Mouse (Mus musculus) hindbrain, embryonic 15.5 days (tissue): ENCODE results near the gene Atp5d. TPM values are rescaled to one million over a fixed set of nuclear protein-coding genes. Genes with fewer than 3 reads are reported as not detected.

ENCODE experiments used
- ATAC-seq: fragments of 200-750 bp; cut with Nextera tagmentation; 2 replicates; pipeline ENCODE4 v1.8.0; 2017; ENCODE audit warnings: low read depth, moderate number of reproducible peaks, moderate TSS enrichment; ENCODE audit not compliant: low FRiP score
- H3K27ac ChIP-seq: fragments of 300-500 bp; sonication (generic); replicated peaks from 2 replicates; pipeline ENCODE4 v1.5.1; 2015; ENCODE audit warnings: mild to moderate bottlenecking, inconsistent platforms
- H3K27me3 ChIP-seq: fragments of 300-500 bp; sonication (generic); 2 replicates; pipeline ENCODE4 v1.6.1; 2015; ENCODE audit warnings: control low read depth, inconsistent platforms
- H3K36me3 ChIP-seq: fragments of 300-500 bp; sonication (generic); 2 replicates; pipeline ENCODE4 v1.6.1; 2015; ENCODE audit warnings: control low read depth, inconsistent platforms
- H3K4me1 ChIP-seq: fragments of 300-500 bp; sonication (generic); replicated peaks from 2 replicates; pipeline ENCODE4 v1.6.1; 2015; ENCODE audit warnings: control low read depth, inconsistent platforms
- H3K4me2 ChIP-seq: fragments of 300-500 bp; sonication (generic); 2 replicates; pipeline ENCODE4 v1.6.1; 2015; ENCODE audit warnings: moderate library complexity, mild to moderate bottlenecking, inconsistent platforms
- H3K4me3 ChIP-seq: fragments of 300-500 bp; sonication (generic); 2 replicates; pipeline ENCODE4 v1.5.1; 2015; ENCODE audit warnings: mild to moderate bottlenecking, inconsistent platforms
- H3K9ac ChIP-seq: fragments of 300-500 bp; sonication (generic); 2 replicates; pipeline ENCODE4 v1.6.1; 2015; ENCODE audit warnings: inconsistent platforms
- H3K9me3 ChIP-seq: fragments of 300-500 bp; sonication (generic); 2 replicates; pipeline ENCODE4 v1.6.1; 2016; ENCODE audit warnings: control low read depth, inconsistent platforms
- WGBS: fragments of 180-500 bp; shearing (Covaris S2); methylation state at CpG from one replicate; pipeline ENCODE4 v1.1.7; 2015; 5-methylcytosine and 5-hydroxymethylcytosine counted together
- polyA plus RNA-seq: library from polyadenylated mRNA; unstranded; fragments of >200 nt; fragmentation: Nextera tagmentation; extraction: Ambion mirVana; gene quantifications from 2 replicates; pipeline ENCODE4 v1.2.1, GENCODE M21; 2015

Atp5d gene
- polyA plus RNA-seq, 1 experiment from 2014 or later, result 517 TPM

- Histone ChIP-seq H3K27ac (peak overlapping the region; percentile 97), H3K9me3 (no peaks in the 10 kb centered on the region), H3K27me3 (no peaks in the 10 kb centered on the region), H3K4me3 (peak overlapping the region; percentile 77), H3K4me2 (peak overlapping the region; percentile 79), H3K9ac (peak overlapping the region; percentile 96), H3K36me3 (peaks cover 30% of the 10 kb centered on the region), H3K4me1 (peaks cover 53% of the 10 kb centered on the region)
- no peak for ATAC-seq
- 15% methylated on average over 48 of the region's 49 CpGs for WGBS
Measured at GRCm38 (mm10) chr10:80136179-80136951, 2.1 kb upstream of the Atp5d start.

- no peak for ATAC-seq
- H3K9me3 ChIP-seq, result no peaks in the 10 kb centered on the region
- peaks cover 30% of the 10 kb centered on the region for H3K36me3 ChIP-seq
- WGBS, result 4% methylated on average over 29 of the region's 29 CpGs
- peaks cover 52% of the 10 kb centered on the region for H3K4me1 ChIP-seq
- H3K4me3 ChIP-seq, result peak overlapping the region; percentile 77
- no peaks in the 10 kb centered on the region for H3K27me3 ChIP-seq
- H3K4me2 ChIP-seq, result peak overlapping the region; percentile 79
- peak overlapping the region; percentile 96 for H3K9ac ChIP-seq
- peak overlapping the region; percentile 97 for H3K27ac ChIP-seq
Measured at GRCm38 (mm10) chr10:80136952-80137625, 1.3 kb upstream of the Atp5d start.

GRCm38 (mm10) chr10:80137626-80138552 is 543 bp upstream of the Atp5d start:
- Histone ChIP-seq H3K4me2 (peak overlapping the region; percentile 79), H3K4me3 (peak overlapping the region; percentile 77), H3K36me3 (peaks cover 24% of the 10 kb centered on the region), H3K27ac (peak overlapping the region; percentile 97), H3K9me3 (no peaks in the 10 kb centered on the region), H3K27me3 (no peaks in the 10 kb centered on the region), H3K9ac (peak overlapping the region; percentile 96), H3K4me1 (peaks cover 55% of the 10 kb centered on the region)
- ATAC-seq, result no peak
- 3% methylated on average over 32 of the region's 33 CpGs for WGBS

- whole genome bisulfite sequencing, result under 1% methylated on average over 10 of the region's 10 CpGs
Measured at GRCm38 (mm10) chr10:80139439-80139775, 975 bp downstream of the Atp5d start.

GRCm38 (mm10) chr10:80139975-80140665 is 1.7 kb downstream of the Atp5d start:
- H3K4me3 ChIP-seq, result no peak overlapping the region
- H3K4me2 ChIP-seq, result no peak overlapping the region; the same call in 1 of the 2 replicates
- no peak for ATAC-seq
- H3K36me3 ChIP-seq, result peaks cover 22% of the 10 kb centered on the region
- H3K9me3 ChIP-seq, result no peaks in the 10 kb centered on the region
- peaks cover 63% of the 10 kb centered on the region for H3K4me1 ChIP-seq
- H3K27ac ChIP-seq, result peak overlapping the region; percentile 97; the same call in 1 of the 2 replicates
- no peak overlapping the region for H3K9ac ChIP-seq
- WGBS, result 72% methylated on average over 11 of the region's 11 CpGs
- no peaks in the 10 kb centered on the region for H3K27me3 ChIP-seq

More at GRCm38 (mm10) chr10:80139439-80139775, 975 bp downstream of the Atp5d start:
- peak overlapping the region; percentile 97 for H3K27ac ChIP-seq
- ATAC-seq, result no peak
- peak overlapping the region; percentile 96 for H3K9ac ChIP-seq
- peak overlapping the region; percentile 79 for H3K4me2 ChIP-seq
- peak overlapping the region; percentile 77 for H3K4me3 ChIP-seq
- no peaks in the 10 kb centered on the region for H3K9me3 ChIP-seq
- H3K4me1 ChIP-seq, result peaks cover 63% of the 10 kb centered on the region
- no peaks in the 10 kb centered on the region for H3K27me3 ChIP-seq
- peaks cover 19% of the 10 kb centered on the region for H3K36me3 ChIP-seq

GRCm38 (mm10) chr10:80140666-80141035 is 2.2 kb downstream of the Atp5d start, which contains the start of gene Cbarp:
Cbarp (minus strand) TSS chr10:80140835.
- H3K4me1 ChIP-seq, result peaks cover 67% of the 10 kb centered on the region
- H3K27me3 ChIP-seq, result no peaks in the 10 kb centered on the region
- peak within 1 kb of the TSS; percentile 97 for H3K27ac ChIP-seq
- WGBS, result 69% methylated on average over 10 of the region's 10 CpGs
- no peaks in the 10 kb centered on the region for H3K9me3 ChIP-seq
- H3K36me3 ChIP-seq, result peaks cover 21% of the 10 kb centered on the region
- peak within 1 kb of the TSS; percentile 84 for H3K4me3 ChIP-seq
- ATAC-seq, result no peak
- H3K4me2 ChIP-seq, result peak within 1 kb of the TSS; percentile 85
- H3K9ac ChIP-seq, result peak within 1 kb of the TSS; percentile 96

- Histone ChIP-seq H3K36me3 (peaks cover 16% of the 10 kb centered on the region), H3K27ac (peak overlapping the region; percentile 92), H3K27me3 (no peaks in the 10 kb centered on the region), H3K4me2 (peak overlapping the region; percentile 85), H3K9me3 (no peaks in the 10 kb centered on the region), H3K4me3 (peak overlapping the region; percentile 84), H3K9ac (peak overlapping the region; percentile 41), H3K4me1 (peaks cover 67% of the 10 kb centered on the region)
- under 1% methylated on average over 29 of the region's 29 CpGs for WGBS
- peak; percentile 67 for ATAC-seq
Measured at GRCm38 (mm10) chr10:80141243-80141642, 2.8 kb downstream of the Atp5d start.

- no peaks in the 10 kb centered on the region for H3K27me3 ChIP-seq
- H3K36me3 ChIP-seq, result peaks cover 16% of the 10 kb centered on the region
- no peaks in the 10 kb centered on the region for H3K9me3 ChIP-seq
- H3K27ac ChIP-seq, result peak overlapping the region; percentile 92
- peak overlapping the region; percentile 97 for H3K9ac ChIP-seq
- peaks cover 62% of the 10 kb centered on the region for H3K4me1 ChIP-seq
- H3K4me3 ChIP-seq, result peak overlapping the region; percentile 84
- WGBS, result under 1% methylated on average over 42 of the region's 43 CpGs
- H3K4me2 ChIP-seq, result peak overlapping the region; percentile 85
- ATAC-seq, result peak; percentile 85
Measured at GRCm38 (mm10) chr10:80141786-80142529, 3.5 kb downstream of the Atp5d start.

GRCm38 (mm10) chr10:80142530-80142925 is 4.1 kb downstream of the Atp5d start:
- Histone ChIP-seq H3K9me3 (no peaks in the 10 kb centered on the region), H3K9ac (peak overlapping the region; percentile 97), H3K4me3 (peak overlapping the region; percentile 84), H3K27ac (peak overlapping the region; percentile 92), H3K4me2 (peak overlapping the region; percentile 85), H3K4me1 (peaks cover 59% of the 10 kb centered on the region), H3K36me3 (peaks cover 16% of the 10 kb centered on the region), H3K27me3 (no peaks in the 10 kb centered on the region)
- 0% methylated on average over 15 of the region's 15 CpGs for WGBS
- no peak for ATAC-seq

- ATAC-seq, result no peak
- H3K4me2 ChIP-seq, result peak overlapping the region; percentile 85; the same call in 1 of the 2 replicates
Measured at GRCm38 (mm10) chr10:80143664-80144063, 5.2 kb downstream of the Atp5d start.

More at GRCm38 (mm10) chr10:80143664-80144063, 5.2 kb downstream of the Atp5d start:
- peaks cover 55% of the 10 kb centered on the region for H3K4me1 ChIP-seq
- H3K4me3 ChIP-seq, result no peak overlapping the region
- WGBS, result 87% methylated on average over 7 of the region's 7 CpGs
- H3K9ac ChIP-seq, result no peak overlapping the region
- H3K36me3 ChIP-seq, result peaks cover 16% of the 10 kb centered on the region
- no peaks in the 10 kb centered on the region for H3K27me3 ChIP-seq
- no peaks in the 10 kb centered on the region for H3K9me3 ChIP-seq
- no peak overlapping the region for H3K27ac ChIP-seq
